Mouse (Mus musculus) CH12.LX (cell line): Measurements from ENCODE around the gene Ccdc51. TPM values are rescaled to one million over a fixed set of nuclear protein-coding genes. Genes with fewer than 3 reads are reported as not detected.

Experiments
- DNase-seq: peaks from one replicate; pipeline ENCODE4 v3.0.0-alpha.2; 2013; ENCODE audit errors: extremely low read depth
- H3K27ac ChIP-seq: 2 replicates; pipeline ENCODE4 v1.5.1; 2012; ENCODE audit warnings: low read depth, mild to moderate bottlenecking, control low read depth, moderate library complexity; ENCODE audit not compliant: insufficient read depth
- H3K27me3 ChIP-seq: replicated peaks from 2 replicates; pipeline ENCODE3; 2012; ENCODE audit warnings: inconsistent platforms
- H3K36me3 ChIP-seq, 2 experiments: replicated peaks in 1 of 2; 2 replicates each; pipeline versions ENCODE3 to v1.6.1; 2012; ENCODE audit warnings: inconsistent platforms in 1 of 2, low read length in 1 of 2, mild to moderate bottlenecking in 1 of 2, mixed read lengths in 1 of 2, moderate library complexity in 1 of 2; ENCODE audit not compliant: control insufficient read depth in 1 of 2, insufficient read depth in 1 of 2
- H3K4me1 ChIP-seq, 2 experiments: 2 replicates each; pipeline ENCODE4 v1.6.1; 2012; ENCODE audit warnings: inconsistent platforms in 1 of 2, moderate library complexity in 1 of 2; ENCODE audit not compliant: insufficient read depth in 2 of 2, control insufficient read depth in 1 of 2
- H3K4me2 ChIP-seq: 2 replicates; pipeline ENCODE4 v1.6.1; 2012; ENCODE audit warnings: low read depth, mild to moderate bottlenecking, control low read depth; ENCODE audit not compliant: poor library complexity, insufficient read depth, severe bottlenecking
- H3K4me3 ChIP-seq, 3 experiments: fragments of 150-350 bp in 1 of 3; sonication (generic) in 1 of 3; replicated peaks in 1 of 3; 2 replicates each; pipeline versions ENCODE3 to v1.5.1; 2011 to 2012; ENCODE audit warnings: low read depth in 2 of 3, low read length in 2 of 3, mild to moderate bottlenecking in 2 of 3, moderate library complexity in 2 of 3, control low read depth in 1 of 3, improper control_type of control experiment in 1 of 3, inconsistent platforms in 1 of 3, mixed read lengths in 1 of 3; ENCODE audit not compliant: poor library complexity in 1 of 3
- H3K79me2 ChIP-seq: replicated peaks from 2 replicates; pipeline ENCODE4 v1.6.1; 2012; ENCODE audit warnings: mild to moderate bottlenecking, moderate library complexity; ENCODE audit not compliant: control insufficient read depth, poor library complexity, insufficient read depth, severe bottlenecking; ENCODE audit errors: extremely low read depth
- H3K9ac ChIP-seq: 2 replicates; pipeline ENCODE4 v1.6.1; 2012; ENCODE audit warnings: low read depth, mild to moderate bottlenecking, control low read depth, moderate library complexity; ENCODE audit not compliant: insufficient read depth
- H3K9me3 ChIP-seq: replicated peaks from 2 replicates; pipeline ENCODE3; 2012; ENCODE audit warnings: low read length, inconsistent platforms, mixed read lengths
- BHLHE40 ChIP-seq: IDR thresholded peaks from 2 replicates; pipeline ENCODE4 v1.6.1; 2011; ENCODE audit warnings: mild to moderate bottlenecking, low read depth, low read length, improper control_type of control experiment
- CHD1 ChIP-seq: IDR thresholded peaks from 2 replicates; pipeline ENCODE4 v1.6.1; 2012; ENCODE audit warnings: low read depth, low read length, improper control_type of control experiment, inconsistent platforms
- CTCF ChIP-seq, 2 experiments: IDR thresholded peaks in 1 of 2; conservative IDR thresholded peaks in 1 of 2; 2 replicates each; pipeline ENCODE4 v1.5.1; 2011 to 2012; ENCODE audit warnings: low read depth in 2 of 2, low read length in 2 of 2, improper control_type of control experiment in 1 of 2, inconsistent platforms in 1 of 2, mild to moderate bottlenecking in 1 of 2, moderate library complexity in 1 of 2
- ELF1 ChIP-seq: IDR thresholded peaks from 2 replicates; pipeline ENCODE4 v1.6.1; 2014; ENCODE audit warnings: low read depth, mild to moderate bottlenecking, inconsistent platforms, low read length, improper control_type of control experiment
- ETS1 ChIP-seq: conservative IDR thresholded peaks from 2 replicates; pipeline ENCODE4 v1.6.1; 2012; ENCODE audit warnings: low read depth, mild to moderate bottlenecking, inconsistent platforms, low read length, improper control_type of control experiment, moderate library complexity
- GABPA ChIP-seq: IDR thresholded peaks from 2 replicates; pipeline ENCODE4 v1.6.1; 2012; ENCODE audit warnings: low read depth, low read length, improper control_type of control experiment, inconsistent platforms; ENCODE audit not compliant: insufficient replicate concordance
- IRF4 ChIP-seq: IDR thresholded peaks from 2 replicates; pipeline ENCODE4 v1.6.1; 2014; ENCODE audit warnings: low read depth, mild to moderate bottlenecking, inconsistent platforms, low read length, improper control_type of control experiment
- KAT2A ChIP-seq: IDR thresholded peaks from 2 replicates; pipeline ENCODE4 v1.6.1; 2012; ENCODE audit warnings: low read length, improper control_type of control experiment, inconsistent platforms; ENCODE audit not compliant: insufficient replicate concordance
- MAFK ChIP-seq: IDR thresholded peaks from 2 replicates; pipeline ENCODE4 v1.6.1; 2011; ENCODE audit warnings: low read length, improper control_type of control experiment; ENCODE audit not compliant: insufficient replicate concordance
- MAX ChIP-seq: IDR thresholded peaks from 2 replicates; pipeline ENCODE4 v1.6.1; 2011; ENCODE audit warnings: low read length, improper control_type of control experiment
- MAZ ChIP-seq: IDR thresholded peaks from 2 replicates; pipeline ENCODE4 v1.6.1; 2012; ENCODE audit warnings: low read depth, mild to moderate bottlenecking, inconsistent platforms, low read length, improper control_type of control experiment, moderate library complexity
- MYC ChIP-seq: IDR thresholded peaks from 2 replicates; pipeline ENCODE4 v1.6.1; 2011; ENCODE audit warnings: low read depth, mild to moderate bottlenecking, improper control_type of control experiment, low read length
- NELFE ChIP-seq: IDR thresholded peaks from 2 replicates; pipeline ENCODE4 v1.6.1; 2011; ENCODE audit warnings: low read depth, low read length, improper control_type of control experiment
- POLR2A ChIP-seq: IDR thresholded peaks from 2 replicates; pipeline ENCODE4 v1.6.1; 2011; ENCODE audit warnings: low read depth, mild to moderate bottlenecking, improper control_type of control experiment, low read length
- RAD21 ChIP-seq: IDR thresholded peaks from 2 replicates; pipeline ENCODE4 v1.6.1; 2011; ENCODE audit warnings: low read depth, mild to moderate bottlenecking, low read length, improper control_type of control experiment, moderate library complexity
- RCOR1 ChIP-seq: conservative IDR thresholded peaks from 2 replicates; pipeline ENCODE4 v1.6.1; 2012; ENCODE audit warnings: low read depth, mild to moderate bottlenecking, inconsistent platforms, low read length, improper control_type of control experiment
- SMC3 ChIP-seq: IDR thresholded peaks from 2 replicates; pipeline ENCODE4 v1.6.1; 2011; ENCODE audit warnings: low read depth, low read length, improper control_type of control experiment
- TBP ChIP-seq: conservative IDR thresholded peaks from 2 replicates; pipeline ENCODE4 v1.6.1; 2011; ENCODE audit warnings: low read depth, low read length, improper control_type of control experiment
- dilution Hi-C: fragments of 300-500 bp; cut with MboI; formaldehyde crosslinking; loops from 2 replicates; pipeline ENCODE4 v1.14.3; 2020; ENCODE audit warnings: low sequenced_read_pairs; ENCODE audit not compliant: extremely low pct_unique_long_range_greater_than_20kb, extremely low pct_ligation_motif_present
- in situ Hi-C: fragments of 300-500 bp; cut with MboI; formaldehyde crosslinking; loops from 3 replicates; pipeline ENCODE4 v1.14.3; 2019; ENCODE audit warnings: low sequenced_read_pairs, low pct_ligation_motif_present, low pct_unique_long_range_greater_than_20kb, mixed read lengths
- polyA plus RNA-seq: library from polyadenylated mRNA; unstranded; fragments of >175 nt; gene quantifications from 2 replicates; pipeline ENCODE4 v1.2.1, GENCODE M21; 2012; ENCODE audit warnings: low read depth; ENCODE audit not compliant: insufficient read length
- total RNA-seq, 2 experiments: library from RNA; depleted of rRNA; stranded (reverse); fragments of 300-350 nt in 1 of 2; fragments of >200 nt in 1 of 2; gene quantifications; 2 replicates each; pipeline ENCODE4 v1.2.3; 2012 to 2014

The Ccdc51 gene
- total and polyA plus RNA-seq, 3 experiments: 7.6 to 18.2 (median 16.2) TPM

GRCm38 (mm10) chr9:109084922-109085321 lies 2.6 kb downstream of the Ccdc51 start:
- Histone ChIP-seq H3K9me3 (no peaks in the 10 kb centered on the region), H3K4me3 (no peak overlapping the region), H3K4me1 (peaks cover 2 to 31% of the 10 kb centered on the region in 2 experiments; a peak in 3 of 4 replicates), H3K27me3 (no peaks in the 10 kb centered on the region), H3K79me2 (peaks cover 24% of the 10 kb centered on the region)
- dilution Hi-C loops: no loop called here
- DNase-seq: peak; percentile 63
- TF ChIP-seq MAZ (no peak), IRF4 (no peak), MAFK (no peak), POLR2A (no peak), BHLHE40 (no peak), SMC3 (peak; percentile 53), MYC (0 out of 2 replicates have a peak, but pooled peaks have one; percentile 20), NELFE (no peak), TBP (no peak), GABPA (no peak), ETS1 (no peak), ELF1 (no peak), CTCF (conservative IDR thresholded peaks at IDR 0.05 in 1 of 2, IDR thresholded peaks at IDR 0.05 in 1 of 2; ENCODE audit: low read depth in 2 of 2, low read length in 2 of 2) (peak; percentile 31 to 75; a peak in 3 of 4 replicates), RAD21 (peak; percentile 66)
- TF ChIP-seq, all 38 proteins: peak for 4
- Histone ChIP-seq H3K9ac (no peak overlapping the region), H3K36me3 (peaks cover 6 to 39% of the 10 kb centered on the region in 2 experiments), H3K4me2 (no peak overlapping the region), H3K27ac (no peak overlapping the region)
- in situ Hi-C loops: loop anchor here (5.0 kb wide), 1 partner anchor 32 kb away; no protein-coding TSS in a partner anchor

- peaks cover 2 to 16% of the 10 kb centered on the region in 2 experiments; a peak in 2 of 4 replicates for H3K4me1 ChIP-seq
- 0 out of 2 replicates have a peak, but pooled peaks cover under 1% of the 10 kb centered on the region for H3K79me2 ChIP-seq
- no peak for DNase-seq
- H3K27me3 ChIP-seq: no peaks in the 10 kb centered on the region
- H3K4me2 ChIP-seq: no peak overlapping the region
- TF ChIP-seq SMC3: peak; percentile 34
- TF ChIP-seq ETS1: no peak
- no peak for TF ChIP-seq MAZ
- TF ChIP-seq CTCF (conservative IDR thresholded peaks at IDR 0.05 in 1 of 2, IDR thresholded peaks at IDR 0.05 in 1 of 2; ENCODE audit: low read depth in 2 of 2, low read length in 2 of 2): peak in 1 of 2 experiments; percentile 45; a peak in 2 of 4 replicates
- no peak for TF ChIP-seq MAX
- TF ChIP-seq CHD1: no peak
- TF ChIP-seq KAT2A: no peak
- no peak for TF ChIP-seq IRF4
- TF ChIP-seq RCOR1: no peak
- H3K4me3 ChIP-seq: no peak overlapping the region
- peaks cover 28 to 59% of the 10 kb centered on the region in 2 experiments for H3K36me3 ChIP-seq
- H3K27ac ChIP-seq: no peak overlapping the region
- in situ Hi-C loops (no loop called here), dilution Hi-C loops (no loop called here)
- H3K9me3 ChIP-seq: no peaks in the 10 kb centered on the region
- no peak overlapping the region for H3K9ac ChIP-seq
Measured at GRCm38 (mm10) chr9:109087987-109088386, 5.7 kb downstream of the Ccdc51 start.
